Mouse (Mus musculus): ENCODE results near the gene Wdr63.

Gene Wdr63

DNA sequence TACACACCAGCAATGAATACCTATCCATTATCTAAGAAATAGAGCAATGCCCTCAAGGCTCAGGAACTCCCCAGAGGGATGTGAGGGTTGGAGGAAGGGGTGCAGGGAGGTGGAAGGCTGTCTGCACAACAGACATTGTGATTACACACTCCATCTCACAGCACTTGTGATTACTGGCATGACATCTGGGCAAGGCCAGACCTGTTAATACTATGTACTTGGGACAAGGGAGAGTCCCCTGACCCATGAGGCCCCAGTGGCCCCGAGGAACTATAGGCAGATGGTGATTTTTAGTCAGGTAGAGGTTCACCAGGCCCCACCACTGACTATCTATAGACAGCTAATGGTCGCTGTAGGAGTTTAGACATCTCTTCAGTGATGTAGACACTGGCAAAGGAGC lies 54.1 kb downstream of the Wdr63 start:
- no peak for DNase-seq (ENCODE audit: low read depth, low spot score)

DNA sequence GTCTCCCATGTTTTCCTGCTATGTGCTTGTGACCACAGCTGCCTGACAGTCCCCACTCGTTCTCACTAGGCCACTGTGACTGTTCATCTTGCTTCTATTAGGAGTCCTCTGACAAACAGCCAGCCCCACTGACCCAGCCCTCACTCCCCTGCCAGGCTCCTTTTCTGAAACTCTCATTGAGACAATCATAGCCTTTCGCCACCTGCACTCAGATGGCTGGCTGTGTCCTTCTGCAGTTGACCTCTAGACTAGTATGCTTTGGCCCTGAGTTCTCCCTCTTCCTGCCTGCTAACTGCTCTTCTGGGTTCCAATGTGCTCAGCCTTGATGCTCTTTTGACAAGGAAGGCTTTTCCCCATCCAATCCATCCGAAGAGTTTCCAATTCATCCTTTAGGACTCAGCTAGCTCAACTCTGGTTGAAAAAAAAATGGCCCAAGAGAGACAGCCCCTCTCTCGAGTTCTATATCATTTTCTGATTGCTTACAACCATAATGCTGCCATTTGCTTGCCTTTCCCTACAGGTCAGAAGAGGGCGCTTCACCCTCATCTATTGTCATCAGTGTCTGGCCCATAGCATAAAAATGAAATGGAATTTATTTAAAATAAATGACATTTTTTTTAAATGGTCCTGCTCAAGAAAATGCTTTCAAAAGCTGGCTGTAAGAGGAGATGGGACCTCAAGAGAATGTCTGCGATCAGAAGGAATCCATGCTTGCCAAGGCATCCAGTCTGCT lies 54.7 kb downstream of the Wdr63 start:
- no peak for DNase-seq (ENCODE audit: low read depth, low spot score)

DNA sequence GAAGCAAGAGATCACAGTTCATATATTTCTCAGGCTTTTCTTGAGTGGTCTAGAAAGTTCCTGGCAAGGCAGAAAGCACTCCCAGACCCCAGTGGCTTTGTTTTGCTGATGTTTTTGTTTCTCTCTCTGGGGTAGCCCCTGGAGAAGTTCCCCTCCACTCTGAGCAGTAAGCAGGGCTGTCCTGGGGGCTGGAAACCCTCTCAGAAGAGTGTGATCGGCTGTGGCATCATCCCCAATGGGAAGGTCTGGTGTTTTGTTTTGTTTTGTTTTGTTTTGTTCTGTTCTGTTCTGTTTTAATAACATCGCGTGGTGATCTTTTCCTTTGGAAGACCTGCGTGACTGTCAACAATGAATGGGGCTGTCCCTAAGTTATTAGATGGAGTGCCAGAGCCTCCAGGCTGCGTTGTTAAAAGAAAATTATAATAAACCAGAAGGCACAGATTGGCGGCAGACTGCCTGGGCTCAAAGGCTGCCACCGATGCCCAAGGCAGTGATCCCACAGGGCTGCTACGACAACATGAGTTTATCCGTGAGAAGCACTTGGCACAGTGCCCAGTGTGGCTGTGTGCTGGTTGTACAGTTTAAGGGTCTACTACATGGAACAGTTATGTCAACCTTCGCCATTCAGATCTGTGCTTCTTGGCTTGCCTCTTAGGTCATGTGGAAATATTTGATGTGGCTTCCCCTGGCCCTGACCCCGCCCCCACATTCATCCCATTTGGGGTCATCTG lies 56.5 kb downstream of the Wdr63 start:
- DNase-seq (ENCODE audit: low read depth, low spot score): no peak

DNA sequence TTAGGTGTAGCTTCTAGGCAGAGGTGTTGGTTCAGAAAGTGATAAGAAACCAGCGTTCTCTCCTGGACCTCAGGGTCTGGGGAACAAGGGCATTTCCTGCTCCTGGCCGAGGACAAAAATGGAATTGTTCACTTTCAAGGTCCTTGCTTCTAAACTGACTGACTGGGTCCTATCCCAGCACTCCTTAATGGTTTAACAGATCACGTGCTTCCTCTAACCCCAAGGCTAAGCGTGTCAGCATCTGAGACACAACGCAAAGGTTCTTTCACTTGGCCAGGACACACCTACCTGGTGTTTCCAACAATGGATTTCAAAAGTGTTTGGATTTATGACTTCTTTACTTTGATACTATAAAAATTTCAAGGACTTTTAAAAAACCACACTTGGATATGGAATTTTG lies 58.0 kb downstream of the Wdr63 start:
- no peak for DNase-seq (ENCODE audit: low read depth, low spot score)

DNA sequence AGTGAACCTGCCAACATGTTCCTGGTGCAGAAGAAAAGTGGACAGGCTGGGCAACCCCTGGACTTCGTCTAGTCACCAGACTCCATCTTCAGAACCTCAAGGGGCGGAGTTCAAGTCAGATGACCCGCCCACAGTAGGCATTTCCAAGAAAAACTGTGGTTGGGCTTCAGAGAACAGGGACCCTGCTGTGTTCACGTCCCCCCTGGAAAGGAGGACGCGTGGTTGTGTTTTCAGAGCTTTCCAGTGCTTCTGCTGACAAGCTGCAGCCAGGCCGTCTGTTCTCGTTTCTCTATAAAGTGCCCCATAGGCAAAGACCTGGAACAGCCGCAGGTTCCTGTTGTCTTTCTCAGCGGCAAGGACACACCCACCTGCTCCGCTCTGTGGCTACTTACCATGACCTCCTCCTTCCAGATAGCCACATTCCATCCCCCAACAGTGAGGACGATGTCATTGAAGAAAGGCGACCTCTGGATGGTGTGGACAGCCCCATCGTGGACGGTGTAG lies 60.2 kb downstream of the Wdr63 start:
- peak; percentile 48 for DNase-seq (ENCODE audit: low read depth, low spot score)

DNA sequence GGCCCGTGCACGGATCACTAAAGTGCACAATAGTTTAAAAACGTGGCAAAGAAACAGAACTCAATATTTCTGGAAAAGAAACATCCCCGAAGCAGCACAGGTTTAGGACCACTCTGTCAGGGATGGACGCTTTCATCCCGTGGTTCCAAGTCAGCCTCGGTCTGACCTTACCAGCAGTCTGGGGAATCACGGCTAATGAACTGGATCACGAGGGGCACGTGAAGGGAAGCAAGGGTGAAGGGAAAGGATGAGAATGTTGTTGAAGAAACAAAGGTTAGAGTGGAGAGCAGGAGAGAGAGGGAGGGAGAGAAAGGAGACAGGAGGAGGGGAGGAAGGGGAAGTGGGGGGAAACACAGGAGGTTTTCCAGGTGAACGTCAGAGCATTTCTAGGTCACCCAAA lies 61.9 kb downstream of the Wdr63 start:
- DNase-seq (ENCODE audit: low read depth, low spot score): no peak

DNA sequence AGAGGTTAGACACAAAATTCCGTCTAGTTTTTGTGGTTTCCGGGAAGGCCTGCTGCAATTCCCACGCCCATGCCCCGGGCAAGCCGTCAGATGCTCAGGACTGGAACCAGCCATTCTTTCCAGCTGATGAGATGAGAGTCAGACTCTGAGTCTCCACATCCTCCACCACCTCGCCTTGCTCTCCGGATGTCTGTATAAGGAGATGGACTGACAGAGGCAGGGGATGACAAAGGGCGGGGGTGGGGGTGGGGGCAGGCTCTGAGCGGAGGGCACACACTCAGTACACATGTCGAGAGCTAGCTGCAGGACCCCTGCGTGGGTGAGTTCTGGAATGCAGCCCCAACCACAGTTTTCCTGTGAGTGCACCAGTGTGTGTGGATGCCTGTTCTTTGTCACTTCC lies 63.0 kb downstream of the Wdr63 start:
- DNase-seq (ENCODE audit: low read depth, low spot score): no peak

DNA sequence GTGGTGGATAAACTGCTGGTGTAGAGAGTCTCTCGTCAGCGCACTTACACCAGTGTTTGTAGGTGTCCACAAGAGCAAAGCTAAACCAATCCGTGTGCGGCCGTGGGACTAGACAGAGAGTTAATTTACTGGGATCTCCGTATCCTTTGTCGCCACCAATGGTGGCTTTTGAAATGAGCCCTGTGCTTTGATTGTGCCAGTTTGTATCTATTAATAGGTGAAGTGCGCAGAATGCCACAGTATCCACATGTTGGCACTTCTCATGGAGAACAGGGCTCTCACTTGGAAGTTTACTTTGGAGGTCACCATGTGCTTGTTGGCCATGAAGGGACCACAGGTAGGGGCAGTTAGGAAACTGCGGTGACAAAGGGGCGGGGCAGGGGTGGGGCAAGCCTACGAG lies 66.5 kb downstream of the Wdr63 start:
- no peak for DNase-seq (ENCODE audit: low read depth, low spot score)

DNA sequence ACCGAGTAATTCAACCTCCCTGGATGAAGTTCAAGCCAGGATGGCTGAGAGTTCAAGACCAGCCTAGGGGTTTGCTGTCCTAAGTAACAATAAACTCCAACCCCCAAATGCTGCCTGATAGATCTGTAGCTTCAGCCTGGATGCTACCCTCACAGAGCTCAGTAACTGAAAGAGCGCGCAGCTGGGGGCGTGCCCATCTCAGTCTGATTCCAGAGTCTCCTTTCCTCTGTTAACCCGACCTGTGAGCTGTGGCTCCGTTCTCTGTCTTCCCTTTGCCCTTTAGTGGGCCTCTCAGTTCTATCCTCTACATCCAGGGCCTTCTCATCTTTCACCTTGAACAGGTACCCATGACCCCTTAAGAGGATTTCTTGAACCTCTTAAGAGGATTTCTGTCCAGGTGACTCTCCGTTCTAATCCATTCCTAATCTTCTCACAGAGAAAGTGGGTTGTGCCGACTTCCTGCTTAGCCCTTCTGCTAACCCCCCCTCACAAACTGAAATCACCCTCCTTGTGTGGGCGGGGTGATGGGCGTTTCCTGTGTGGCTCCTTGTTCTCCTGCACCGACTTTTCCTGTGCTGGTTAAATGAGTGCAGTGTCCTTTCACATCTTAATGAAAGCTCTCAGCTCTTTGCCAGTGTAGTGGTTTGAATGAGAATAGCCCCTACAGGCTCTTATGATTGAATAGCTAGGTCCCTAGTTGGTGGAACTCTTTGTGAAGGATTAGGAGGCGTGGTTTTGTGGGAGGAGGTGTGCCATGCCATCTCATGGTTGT lies 68.6 kb downstream of the Wdr63 start:
- DNase-seq (ENCODE audit: low read depth, low spot score): no peak

DNA sequence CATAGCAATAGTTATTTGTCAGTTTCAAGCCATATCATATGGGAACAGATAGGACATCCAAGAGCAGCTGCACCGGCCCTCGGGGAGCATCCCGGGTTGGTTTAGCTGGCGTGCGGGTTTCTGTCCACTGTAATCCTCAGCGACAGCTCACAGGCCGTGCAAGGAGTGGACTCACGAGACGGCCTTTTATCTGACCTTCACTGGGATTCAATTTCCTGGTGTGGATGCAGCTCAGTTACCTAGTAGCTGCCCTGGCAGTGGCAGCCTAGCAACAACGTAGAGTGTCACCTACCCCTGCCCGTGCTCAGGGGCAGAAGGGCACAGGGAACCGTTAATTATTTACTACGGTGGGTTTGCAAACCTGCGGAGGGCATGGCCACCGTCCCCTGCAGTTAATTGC lies 70.0 kb downstream of the Wdr63 start:
- DNase-seq (ENCODE audit: low read depth, low spot score): no peak

DNA sequence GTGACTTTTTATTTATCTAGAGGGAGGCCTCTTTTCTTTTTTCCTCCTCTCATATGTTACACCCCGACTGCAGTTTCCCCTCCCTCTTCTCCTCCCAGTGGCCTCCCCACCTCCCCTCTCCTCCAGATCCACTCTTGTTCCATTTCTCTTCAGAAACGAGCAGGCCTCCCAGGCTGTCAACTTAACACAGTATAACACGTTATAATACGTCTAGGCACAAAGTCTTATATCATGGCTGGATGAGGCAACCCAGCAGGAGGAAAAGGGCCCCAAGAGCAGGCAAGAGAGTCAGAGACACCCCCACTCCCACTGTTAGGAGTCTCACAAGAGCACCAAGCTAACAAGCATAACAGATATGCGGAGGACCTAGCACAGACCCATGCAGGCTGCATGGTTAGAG lies 75.0 kb downstream of the Wdr63 start:
- DNase-seq (ENCODE audit: low read depth, low spot score): no peak

DNA sequence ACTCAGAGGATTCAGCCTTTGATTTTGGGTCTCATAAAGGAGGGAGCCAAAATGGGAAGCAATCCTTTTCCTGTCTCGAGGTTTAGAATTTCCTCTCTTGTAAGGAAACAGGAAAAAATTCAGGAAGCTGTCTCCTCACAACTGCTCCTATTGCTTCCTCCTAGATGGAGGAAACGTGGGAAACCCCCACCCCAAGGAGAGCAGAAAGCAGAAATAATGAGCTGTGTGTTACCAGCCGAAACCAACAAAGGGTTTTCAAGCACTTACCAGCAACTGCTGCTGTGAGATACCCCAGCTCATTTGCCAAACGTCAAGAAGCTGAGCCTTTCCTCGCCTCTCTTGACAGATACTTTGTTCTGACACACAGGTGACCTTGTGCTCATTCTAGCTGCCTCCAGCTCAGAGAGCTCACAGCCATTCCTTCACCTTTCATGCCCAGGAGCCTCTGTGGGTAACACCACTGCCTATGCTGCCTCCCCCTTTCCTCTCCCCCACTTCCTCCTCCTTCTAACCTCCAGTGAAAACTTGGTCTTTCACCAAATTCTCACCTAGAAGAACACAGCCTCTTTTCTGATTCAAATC lies 77.6 kb downstream of the Wdr63 start:
- DNase-seq (ENCODE audit: low read depth, low spot score): no peak

DNA sequence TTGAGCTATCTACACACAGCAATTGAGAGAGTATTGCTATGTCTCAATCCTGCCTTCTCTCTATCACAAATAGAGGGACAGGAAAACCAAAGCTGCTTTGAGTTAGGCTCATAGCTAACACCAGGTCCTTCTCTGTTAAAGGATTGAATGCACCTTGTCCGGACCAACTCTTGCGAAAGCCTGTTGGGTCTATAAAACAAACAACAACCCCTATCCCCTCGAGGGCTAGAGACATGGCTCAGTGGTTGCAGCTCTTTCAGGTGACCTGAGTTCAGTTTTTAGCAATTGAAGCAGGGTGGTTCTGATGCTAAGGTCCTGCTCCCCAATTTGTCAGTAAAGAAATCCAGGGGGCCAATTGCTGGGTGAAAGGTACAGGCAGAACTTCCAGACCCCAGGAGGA lies 78.7 kb downstream of the Wdr63 start:
- no peak for DNase-seq (ENCODE audit: low read depth, low spot score)

DNA sequence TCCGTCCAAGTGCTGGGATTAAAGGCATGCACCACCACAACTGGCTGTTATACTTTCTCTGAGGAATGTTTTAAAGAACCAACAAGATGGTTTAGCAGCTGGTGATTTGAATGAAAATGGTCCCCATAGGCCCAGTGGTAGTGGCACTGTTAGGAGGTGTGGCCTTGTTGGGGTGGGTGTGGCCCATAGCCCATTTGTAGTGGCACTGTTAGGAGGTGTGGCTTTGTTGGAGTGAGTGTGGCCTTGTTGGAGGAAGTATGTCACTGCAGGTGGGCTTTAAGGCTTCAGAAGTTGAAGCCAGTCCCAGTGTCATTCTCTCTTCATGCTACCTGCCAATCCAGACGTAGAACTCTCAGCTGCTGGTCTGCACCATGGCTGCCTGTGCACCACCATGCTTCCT lies 79.5 kb downstream of the Wdr63 start:
- DNase-seq (ENCODE audit: low read depth, low spot score): no peak

DNA sequence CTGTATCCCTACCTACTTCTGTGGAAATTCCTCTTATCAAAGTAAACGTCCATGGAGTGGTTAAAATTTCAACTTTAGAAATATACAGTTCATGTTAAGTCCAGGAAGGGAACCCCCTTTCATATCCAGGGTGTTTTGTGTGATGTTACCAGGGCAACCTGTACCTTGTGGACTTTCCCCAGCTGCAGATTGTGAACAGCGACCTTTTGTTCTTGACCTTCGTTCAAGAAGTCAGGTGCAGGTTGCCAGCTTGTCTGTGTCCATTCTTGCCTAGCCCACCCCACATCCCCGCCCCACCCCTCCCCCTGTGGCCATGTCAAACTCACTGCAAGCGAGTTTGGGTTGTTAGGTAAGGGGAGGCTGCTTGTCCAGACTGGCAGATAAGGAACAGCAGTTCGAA lies 80.8 kb downstream of the Wdr63 start:
- DNase-seq (ENCODE audit: low read depth, low spot score): peak; percentile 34

DNA sequence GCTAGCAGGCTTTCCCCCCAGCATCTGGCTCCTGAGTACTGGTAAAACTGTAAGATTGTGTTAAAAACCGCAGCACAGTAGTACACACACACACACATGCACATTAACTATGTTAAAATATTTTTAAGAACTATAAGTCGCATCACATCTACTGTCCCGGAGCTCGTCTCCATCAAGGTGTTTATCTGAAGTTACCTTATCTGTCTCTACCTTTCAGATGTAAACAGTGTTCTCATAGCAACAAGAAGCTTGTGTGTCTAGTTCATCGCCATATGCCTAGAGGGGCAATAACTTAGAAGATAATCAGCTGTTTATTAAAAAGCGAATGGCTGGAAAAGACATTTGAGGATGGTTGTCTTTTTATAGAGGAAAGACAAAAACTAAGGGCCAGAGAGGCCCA lies 82.4 kb downstream of the Wdr63 start:
- no peak for DNase-seq (ENCODE audit: low read depth, low spot score)

DNA sequence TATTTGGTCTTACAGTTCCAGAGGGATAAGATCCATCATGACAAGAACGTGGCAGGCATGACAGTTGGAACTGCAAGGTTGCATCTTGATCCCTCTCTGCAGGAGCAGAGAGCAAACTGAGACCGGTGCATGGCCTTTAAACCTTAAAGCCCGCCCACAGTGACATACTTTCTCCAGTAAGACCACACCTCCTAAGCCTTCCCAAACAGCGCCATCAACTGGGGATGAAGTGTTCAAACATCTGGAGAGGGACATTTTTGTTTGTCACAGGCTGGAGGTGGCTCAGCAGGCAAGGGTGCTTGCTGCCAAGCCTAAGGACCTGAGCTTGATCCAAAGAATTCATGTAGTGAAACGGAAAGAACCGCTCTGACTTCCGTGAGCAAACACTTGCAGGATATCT lies 83.2 kb downstream of the Wdr63 start:
- DNase-seq (ENCODE audit: low read depth, low spot score): no peak

DNA sequence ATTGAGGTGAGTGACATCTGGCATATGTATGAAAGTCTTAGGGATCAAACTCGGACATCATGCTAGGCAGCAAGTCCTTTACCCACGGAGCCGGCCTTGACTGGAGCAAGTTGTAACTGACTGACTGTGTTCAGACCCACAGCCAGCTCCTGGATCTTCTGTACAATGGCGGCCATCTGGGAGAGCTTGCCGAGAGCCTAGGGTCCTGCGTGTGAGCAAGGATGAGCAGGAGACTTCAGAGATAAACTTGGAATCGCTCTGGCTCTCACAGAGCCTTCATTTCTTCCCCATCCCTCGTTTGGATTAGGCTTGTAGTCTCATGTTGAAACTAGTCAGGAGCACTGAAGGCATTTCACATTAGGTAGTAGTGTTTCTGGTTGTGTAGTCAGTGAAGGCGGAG lies 85.7 kb downstream of the Wdr63 start:
- no peak for DNase-seq (ENCODE audit: low read depth, low spot score)

DNA sequence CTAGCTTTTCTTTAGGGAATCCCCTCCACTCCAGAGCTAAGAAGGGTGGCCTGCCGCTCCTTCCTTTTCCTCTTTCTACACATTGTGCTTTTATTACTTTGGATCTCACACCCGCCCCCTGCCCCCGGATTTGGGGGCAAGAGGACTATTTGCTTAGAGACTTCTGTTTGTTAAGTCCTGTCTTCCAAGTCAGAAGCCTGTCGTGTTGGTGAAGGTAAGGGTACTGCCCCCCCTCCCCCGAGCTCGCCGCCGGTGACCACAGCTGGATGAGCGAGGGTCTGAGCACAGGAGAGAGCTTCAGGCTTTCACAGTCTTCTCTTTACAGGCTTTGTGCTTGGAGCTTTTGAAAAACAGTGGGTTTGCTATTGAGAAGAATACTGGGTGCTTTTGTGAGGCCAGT lies 90.4 kb downstream of the Wdr63 start:
- DNase-seq (ENCODE audit: low read depth, low spot score): no peak

DNA sequence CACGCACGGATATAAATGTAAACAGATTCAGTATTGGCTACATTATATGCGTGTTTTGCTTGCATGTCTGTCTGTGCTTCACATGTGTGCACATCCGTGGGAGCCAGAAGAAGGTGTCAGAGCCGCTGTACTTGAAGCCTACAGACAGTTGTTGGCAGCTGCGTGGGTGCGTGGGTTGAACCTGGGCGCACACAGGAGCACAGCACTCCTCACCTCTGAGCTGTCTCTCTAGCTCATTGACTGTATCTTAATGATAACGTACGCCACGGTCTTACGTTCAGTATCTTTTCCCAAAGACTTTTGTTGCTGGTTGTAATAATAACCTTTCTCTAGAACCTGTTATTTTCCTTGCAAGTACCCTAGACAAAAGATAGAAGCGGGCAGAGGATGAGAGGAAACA lies 91.0 kb downstream of the Wdr63 start:
- DNase-seq (ENCODE audit: low read depth, low spot score): no peak

DNA sequence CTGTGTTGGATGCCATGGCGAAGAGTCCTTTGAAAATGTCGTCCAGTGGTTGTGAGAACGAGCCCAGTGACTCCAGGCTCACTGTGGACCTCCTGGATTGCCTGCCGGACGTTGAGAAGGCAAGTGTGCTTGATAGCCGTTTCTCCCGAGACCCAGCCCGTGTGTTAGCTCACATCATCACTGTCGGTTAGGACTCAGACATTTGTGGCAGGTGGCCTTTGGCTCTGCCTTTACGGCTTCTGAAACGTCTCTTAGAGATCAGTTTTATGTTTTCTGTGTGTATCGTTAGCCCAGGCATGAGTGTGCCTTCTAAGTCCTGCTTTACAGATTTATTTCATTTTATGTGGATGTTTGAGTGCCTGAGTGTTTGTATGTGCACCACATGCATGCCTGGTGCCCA lies 93.6 kb downstream of the Wdr63 start:
- no peak for DNase-seq (ENCODE audit: low read depth, low spot score)

DNA sequence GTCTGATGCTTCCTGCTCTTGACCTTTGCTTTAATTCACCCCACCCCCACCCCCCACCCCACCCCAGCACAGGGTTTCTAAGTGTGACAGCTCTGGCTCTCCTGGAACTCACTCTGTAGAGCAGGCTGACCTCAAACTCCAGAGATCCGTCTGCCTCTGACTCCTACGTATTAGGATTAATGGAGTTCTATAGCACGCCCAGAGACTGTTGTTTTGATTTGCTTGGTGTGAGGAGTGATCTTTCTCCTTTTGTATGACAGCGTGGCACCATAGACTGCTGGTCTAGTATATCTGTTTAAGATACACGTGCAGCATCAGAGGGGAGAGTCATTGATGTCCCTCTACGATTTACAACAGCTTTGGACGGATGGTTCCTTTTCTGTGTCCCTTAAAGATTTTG lies 94.4 kb downstream of the Wdr63 start:
- DNase-seq (ENCODE audit: low read depth, low spot score): no peak
